Mouse (Mus musculus) c-Kit-positive CD71-positive TER-119-positive erythroid progenitor cells, embryonic 14.5 days (primary cell): Measurements from ENCODE around the gene Gm3336.

Experiments
- DNase-seq: peaks from one replicate; pipeline ENCODE4 v3.0.0-alpha.2; 2013; ENCODE audit warnings: low spot score

Gm3336 gene

DNA sequence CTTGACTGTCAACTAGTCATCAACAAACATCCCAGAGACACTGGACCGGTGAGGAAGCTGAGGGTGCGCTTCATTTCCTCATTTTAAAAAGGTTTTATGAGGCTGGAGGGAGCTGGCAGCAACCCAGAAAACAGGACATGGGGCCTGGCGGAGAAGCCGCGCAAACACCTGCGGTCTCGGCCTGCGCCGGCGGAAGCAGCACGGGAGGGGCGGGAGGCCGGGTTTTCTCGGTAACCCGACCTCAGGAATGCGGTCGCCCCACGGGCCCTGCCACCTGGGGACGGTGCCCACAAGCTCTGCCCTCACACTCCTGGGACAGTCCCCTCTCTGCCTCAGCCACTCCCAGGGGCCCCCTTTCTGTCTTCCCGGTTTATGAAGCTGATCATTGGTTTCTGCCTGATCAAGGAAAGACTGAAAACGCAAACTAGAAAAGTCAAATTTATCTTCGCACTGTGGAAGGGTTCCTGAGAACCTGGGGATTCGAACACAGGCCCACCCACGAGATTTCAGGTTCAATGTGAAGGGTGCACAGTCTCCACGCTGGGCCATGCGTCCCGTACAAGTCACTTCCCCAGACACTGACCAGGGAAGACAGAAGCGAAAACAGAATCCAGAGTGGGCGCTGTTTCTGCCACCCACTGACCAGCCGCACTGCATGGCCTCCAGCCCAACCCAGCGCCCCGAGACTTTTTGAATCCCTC is 22.9 kb upstream of the Gm3336 start:
- no peak for DNase-seq

DNA sequence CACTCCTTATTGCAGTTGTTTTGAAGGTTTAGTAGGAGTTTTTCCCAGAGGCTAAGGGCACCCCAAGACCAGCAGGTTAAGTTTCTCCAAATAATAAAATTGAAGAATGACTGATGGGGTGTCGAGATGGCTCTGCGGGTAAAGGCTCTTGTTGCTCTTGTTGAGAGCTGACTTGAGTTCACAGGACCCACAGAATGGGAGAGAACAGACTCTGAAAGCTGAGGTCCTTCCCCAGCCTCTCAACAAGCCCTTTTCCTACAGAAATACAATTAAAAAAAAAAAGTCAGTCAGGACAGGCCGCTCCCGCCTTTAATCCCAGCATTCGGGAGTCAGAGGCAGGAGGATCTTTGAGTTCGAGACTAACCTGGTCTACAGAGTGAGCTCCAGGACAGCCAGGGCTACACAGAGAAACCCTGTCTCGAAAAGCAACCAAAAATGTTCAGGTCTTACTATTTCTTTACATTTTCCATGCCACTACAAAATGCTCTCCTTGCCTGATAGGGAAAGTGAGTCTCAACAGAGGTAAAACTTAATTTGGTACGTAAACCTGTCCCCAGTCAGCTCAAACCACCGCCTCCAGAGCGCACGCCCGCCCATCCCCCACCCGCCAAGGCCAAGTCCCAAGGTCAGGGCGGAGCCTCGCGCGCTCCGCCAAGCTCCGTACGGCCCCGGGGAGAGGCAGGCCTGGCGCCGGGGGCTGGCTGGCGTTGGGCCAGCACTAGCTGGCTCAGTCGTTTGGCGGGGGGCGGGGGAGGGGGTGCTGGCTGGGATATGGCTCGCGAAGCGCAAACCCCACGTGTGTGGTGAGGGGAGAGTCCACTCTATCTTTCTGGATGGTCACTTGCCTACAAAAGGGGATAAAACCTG is 22.1 kb upstream of the Gm3336 start:
- peak; percentile 85 for DNase-seq

- no peak for DNase-seq
Measured at GRCm38 (mm10) chr8:70696946-70697345, 21.4 kb upstream of the Gm3336 start.

GRCm38 (mm10) chr8:70697366-70698250 is 20.7 kb upstream of the Gm3336 start:
- DNase-seq = no peak

- DNase-seq = peak; percentile 99
Measured at GRCm38 (mm10) chr8:70698310-70699109, 19.8 kb upstream of the Gm3336 start, which contains the start of gene Jund. Gene Jund, plus strand, starts transcription at chr8:70698949.

DNA sequence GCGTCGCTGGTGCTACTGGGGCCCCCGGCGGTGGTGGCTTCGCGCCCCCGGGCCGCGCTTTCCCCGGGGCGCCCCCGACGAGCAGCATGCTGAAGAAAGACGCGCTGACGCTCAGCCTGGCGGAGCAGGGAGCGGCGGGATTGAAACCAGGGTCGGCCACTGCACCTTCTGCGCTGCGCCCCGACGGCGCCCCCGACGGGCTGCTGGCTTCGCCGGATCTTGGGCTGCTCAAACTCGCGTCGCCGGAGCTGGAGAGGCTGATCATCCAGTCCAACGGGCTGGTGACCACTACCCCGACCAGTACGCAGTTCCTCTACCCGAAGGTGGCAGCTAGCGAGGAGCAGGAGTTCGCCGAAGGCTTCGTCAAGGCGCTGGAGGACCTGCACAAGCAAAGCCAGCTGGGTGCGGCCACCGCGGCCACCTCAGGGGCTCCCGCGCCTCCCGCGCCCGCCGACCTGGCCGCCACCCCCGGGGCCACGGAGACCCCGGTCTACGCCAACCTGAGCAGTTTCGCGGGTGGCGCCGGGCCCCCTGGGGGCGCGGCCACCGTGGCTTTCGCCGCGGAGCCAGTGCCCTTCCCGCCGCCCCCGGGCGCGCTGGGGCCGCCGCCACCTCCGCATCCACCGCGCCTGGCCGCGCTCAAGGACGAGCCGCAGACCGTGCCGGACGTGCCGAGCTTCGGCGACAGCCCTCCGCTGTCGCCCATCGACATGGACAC is 19.1 kb upstream of the Gm3336 start:
- peak; percentile 47 for DNase-seq

- DNase-seq = peak; percentile 56
Measured at GRCm38 (mm10) chr8:70699834-70700554, 18.3 kb upstream of the Gm3336 start.

DNA sequence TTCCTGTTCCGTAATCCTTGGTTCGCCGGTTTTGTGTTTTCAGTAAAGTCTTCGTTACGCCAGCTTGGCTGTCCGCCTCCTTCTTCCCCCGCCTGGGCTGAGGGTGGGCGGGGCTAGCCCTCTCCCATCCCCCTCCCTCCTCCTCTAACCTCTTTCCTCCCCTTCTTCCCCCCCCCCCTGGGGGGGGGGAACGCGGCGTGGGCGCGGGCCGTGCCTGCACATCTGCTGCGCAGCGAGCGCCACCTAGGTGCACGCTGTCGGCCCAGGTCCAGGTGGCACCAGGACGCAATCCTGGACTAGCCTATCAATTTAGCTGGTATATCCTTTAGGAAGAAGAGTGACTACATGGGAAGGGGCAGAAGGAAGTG is 17.8 kb upstream of the Gm3336 start:
- DNase-seq = peak; percentile 86

DNA sequence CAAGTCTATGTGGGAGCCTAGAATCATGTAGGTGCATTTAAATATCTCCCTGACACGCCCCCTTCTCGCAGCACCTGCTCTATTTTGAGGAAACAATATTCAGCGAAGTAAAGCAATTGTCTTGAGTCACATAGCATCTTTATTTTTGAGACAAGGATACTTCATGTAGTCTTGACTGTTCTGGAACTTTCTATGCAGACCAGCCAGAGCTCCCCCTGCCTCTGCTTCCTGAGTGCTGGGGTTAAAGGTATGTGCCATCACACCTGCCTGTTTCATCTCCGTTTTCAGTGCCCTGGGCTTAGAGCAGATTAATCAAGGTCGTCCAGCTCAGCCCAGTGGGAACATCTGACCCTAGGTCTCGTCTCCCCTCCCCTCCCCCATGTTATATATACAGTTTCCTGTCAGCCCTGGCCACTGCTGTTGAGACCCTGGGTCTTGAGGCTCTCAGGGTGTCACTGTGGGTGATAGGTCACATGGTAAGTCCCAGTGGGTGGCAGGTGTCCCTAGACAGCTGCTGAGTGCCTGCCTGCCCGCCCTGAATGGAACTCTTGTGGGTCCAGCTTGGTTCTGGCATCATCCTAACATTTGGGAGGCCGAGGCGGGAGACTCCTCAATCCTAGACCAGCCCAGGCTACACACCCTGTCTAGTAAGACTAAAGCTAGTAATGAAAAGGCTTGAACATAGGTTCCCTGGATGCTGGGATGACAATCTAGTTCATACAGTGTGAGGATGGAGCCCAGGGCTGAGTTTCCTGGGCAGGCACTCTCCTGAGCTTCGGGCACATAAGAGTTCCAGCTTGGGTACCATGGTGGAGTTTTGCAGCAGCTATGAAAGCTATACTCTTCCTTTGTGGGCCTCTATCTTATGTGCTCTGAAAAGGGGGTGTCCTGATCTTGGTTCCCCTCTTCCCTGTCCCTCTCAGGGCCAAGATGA is 17.0 kb upstream of the Gm3336 start:
- DNase-seq = no peak

- no peak for DNase-seq
Measured at GRCm38 (mm10) chr8:70701982-70702841, 16.1 kb upstream of the Gm3336 start.

DNA sequence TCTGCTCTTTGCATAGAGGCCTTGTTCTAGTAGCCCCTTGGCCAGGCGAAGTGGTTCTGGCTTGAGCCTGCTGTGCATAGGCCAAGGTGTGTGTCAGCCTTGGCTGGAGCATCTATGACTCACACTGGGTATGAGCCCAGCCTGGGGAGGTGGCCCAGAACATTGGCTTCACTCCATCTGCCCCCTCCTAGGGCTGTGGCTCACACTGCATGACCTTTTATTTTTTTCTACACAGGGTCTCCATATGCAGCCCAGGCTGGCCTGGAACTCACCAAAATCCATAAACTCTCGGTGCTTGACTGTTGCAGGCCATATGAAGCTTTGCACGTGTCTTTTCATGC is 15.5 kb upstream of the Gm3336 start:
- no peak for DNase-seq

DNA sequence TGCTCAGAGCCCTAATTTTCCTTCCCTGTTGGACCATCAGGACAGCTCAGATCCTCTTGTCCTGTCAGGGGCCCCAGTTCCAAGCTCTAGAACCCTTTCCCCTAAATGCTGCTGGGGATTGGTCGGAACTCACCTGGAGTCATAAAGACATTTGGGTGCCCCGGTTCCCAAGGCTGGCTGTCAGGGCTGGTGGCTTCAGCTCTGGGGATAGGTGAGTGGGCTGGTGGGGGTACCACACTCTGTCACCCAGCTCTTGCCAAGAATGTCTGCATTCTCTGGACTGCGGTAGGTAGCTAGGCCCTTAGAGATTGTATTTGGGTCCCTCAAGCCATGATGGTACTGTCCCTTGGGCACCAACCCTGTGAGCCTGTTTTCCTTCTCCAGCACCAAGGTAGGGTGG is 15.1 kb upstream of the Gm3336 start, which contains the start of gene Iqcn:
Iqcn (plus strand) TSS at position 171 of the 400 bp plus-strand sequence.
- no peak for DNase-seq

DNA sequence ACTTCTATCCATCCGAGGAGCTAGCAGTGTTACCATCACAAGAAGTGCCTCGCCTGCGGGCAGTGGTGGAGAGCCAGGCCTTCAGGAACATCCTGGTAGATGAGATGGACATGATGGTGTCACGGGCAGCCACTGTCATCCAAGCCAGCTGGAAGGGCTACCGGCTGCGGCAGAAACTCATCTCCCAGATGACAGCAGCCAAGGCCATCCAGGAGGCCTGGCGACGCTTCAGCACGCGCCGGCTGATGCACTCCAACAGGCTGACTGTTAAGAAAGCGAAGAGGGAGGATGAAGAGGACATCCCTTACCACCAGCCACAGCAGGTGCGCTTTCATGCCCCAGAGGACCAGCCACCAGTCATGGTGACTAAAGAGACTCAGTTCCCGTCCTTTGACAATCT is 10.1 kb upstream of the Gm3336 start:
- DNase-seq = no peak

DNA sequence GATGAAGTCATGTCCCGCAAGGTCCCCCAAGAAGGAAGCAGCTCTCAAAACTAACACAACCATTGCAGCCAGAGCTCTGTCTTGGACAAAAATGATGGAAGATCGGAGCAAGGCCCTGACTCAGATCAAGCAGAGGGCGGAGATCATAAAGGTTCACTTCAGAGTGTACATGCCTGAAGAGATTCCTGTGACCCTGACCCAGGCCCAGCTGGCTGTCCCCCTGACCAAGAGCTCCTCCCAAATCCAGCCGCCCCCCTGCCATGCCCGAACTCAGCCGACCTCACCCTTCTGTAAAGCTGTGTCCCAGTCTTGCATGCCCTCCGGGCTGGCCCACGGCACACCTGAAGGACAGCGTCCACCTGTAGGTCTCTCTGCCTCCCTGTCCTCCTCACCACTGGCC is 8.5 kb upstream of the Gm3336 start:
- no peak for DNase-seq

DNA sequence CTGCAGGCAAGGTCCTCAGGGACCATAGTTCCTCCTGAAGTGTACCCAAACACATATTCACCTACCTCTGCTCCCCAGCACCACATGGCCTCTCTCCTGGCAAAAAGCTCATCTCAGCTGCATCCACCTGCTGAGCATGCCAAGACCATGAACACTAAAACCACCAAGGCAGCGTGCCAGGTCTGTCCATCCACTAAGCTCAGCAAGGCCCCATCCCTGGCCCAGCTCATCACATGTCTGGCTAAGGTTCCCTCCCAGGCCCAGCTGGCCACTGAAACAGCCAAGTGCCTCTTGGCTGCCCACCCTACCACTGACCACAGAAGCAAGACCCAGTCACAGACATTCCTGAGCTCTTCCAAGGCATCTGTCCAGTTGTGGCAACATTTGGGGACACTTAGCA is 8.0 kb upstream of the Gm3336 start:
- DNase-seq = no peak

- no peak for DNase-seq
Measured at GRCm38 (mm10) chr8:70711041-70711440, 7.3 kb upstream of the Gm3336 start.

DNA sequence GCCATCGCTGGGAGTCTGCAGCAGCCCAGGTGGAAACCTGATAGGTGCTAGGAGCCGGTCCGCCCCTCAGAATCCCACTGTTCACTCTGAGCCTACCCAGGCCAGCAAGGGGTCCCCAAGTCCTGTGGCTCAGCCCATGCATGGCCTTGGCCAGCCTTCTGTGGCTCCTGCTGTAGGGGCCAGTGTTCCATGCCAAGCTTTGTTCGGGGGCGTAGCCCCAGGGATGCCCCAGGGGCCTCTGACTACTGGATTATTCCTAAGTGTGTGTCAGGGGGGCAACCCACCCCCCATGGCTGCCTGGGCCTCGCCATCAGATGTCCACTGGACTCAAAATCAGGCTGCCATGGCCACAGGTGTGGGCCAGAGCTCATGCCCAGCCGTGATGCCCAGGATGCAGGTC is 4.4 kb upstream of the Gm3336 start:
- no peak for DNase-seq

DNA sequence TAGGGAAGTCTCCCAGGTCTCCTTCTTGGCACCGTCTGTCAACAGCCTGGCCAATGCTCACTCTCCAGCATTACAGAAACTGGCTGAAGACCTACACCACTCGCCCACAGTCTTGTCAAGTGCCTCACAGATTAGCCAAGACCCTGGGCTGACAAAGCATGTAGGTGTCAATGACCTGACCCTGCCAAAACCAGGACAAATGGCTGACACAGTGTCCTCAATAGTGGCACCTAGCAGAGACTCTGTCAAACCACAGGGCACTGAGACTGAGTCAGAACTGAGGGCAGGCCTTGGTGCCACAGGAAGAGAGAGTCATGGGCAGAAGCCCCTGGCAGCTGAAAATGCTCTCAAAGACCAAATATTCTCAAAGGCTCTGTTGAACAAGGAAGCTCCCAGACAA is 3.3 kb upstream of the Gm3336 start:
- no peak for DNase-seq
